Mouse (Mus musculus): ENCODE measurements around the gene Tmem120b. TPM values are rescaled to one million over a fixed set of nuclear protein-coding genes. Genes with fewer than 3 reads are reported as not detected.
A peak's percentile ranks its signal among the peaks of the same experiment; 100 is the strongest.

Tmem120b gene
- total and polyA plus RNA-seq, 3 experiments = 4.8 to 8.0 (median 6.2) TPM

GRCm38 (mm10) chr5:123137044-123137909, 69.1 kb downstream of the Tmem120b start:
- Histone ChIP-seq H3K36me3 (replicated peaks in 1 of 2; ENCODE audit: control insufficient read depth in 1 of 2, insufficient read depth in 1 of 2, low read length in 1 of 2) (peaks cover 25 to 51% of the 10 kb centered on the region in 2 experiments), H3K9me3 (replicated peaks; ENCODE audit: low read length) (no peaks in the 10 kb centered on the region), H3K4me2 (ENCODE audit: insufficient read depth, low read depth, poor library complexity, severe bottlenecking) (peak overlapping the region; percentile 92), H3K27me3 (replicated peaks) (no peaks in the 10 kb centered on the region), H3K4me1 (ENCODE audit: control insufficient read depth in 1 of 2, insufficient read depth in 2 of 2) (peaks cover 10 to 53% of the 10 kb centered on the region in 2 experiments), H3K9ac (ENCODE audit: insufficient read depth, low read depth) (peak overlapping the region; percentile 100), H3K79me2 (replicated peaks; ENCODE audit: control insufficient read depth, extremely low read depth, insufficient read depth, poor library complexity, severe bottlenecking) (peaks cover 36% of the 10 kb centered on the region), H3K27ac (ENCODE audit: insufficient read depth, low read depth) (peak overlapping the region; percentile 99), H3K4me3 (replicated peaks in 1 of 3; ENCODE audit: low read depth in 2 of 3, low read length in 2 of 3, poor library complexity in 1 of 3) (peak overlapping the region; percentile 30 to 86 (median 76))
- 0 out of 2 replicates have a peak, but pooled peaks have one; percentile 14 for TF ChIP-seq POLR2A (IDR thresholded peaks at IDR 0.05; ENCODE audit: low read depth, low read length)
- TF ChIP-seq MEF2A (IDR thresholded peaks at IDR 0.05; ENCODE audit: borderline replicate concordance, low read depth, low read length) = peak; percentile 70; the same call in 1 of the 2 replicates
- no peak for TF ChIP-seq JUND (conservative IDR thresholded peaks at IDR 0.05; ENCODE audit: low read depth, low read length)
- no peak for TF ChIP-seq USF1 (IDR thresholded peaks at IDR 0.05; ENCODE audit: low read depth, low read length)
- TF ChIP-seq IRF4 (IDR thresholded peaks at IDR 0.05; ENCODE audit: low read depth, low read length) = peak; percentile 33; the same call in 1 of the 2 replicates
- no peak for TF ChIP-seq TCF12 (IDR thresholded peaks at IDR 0.05; ENCODE audit: low read depth, low read length)
- TF ChIP-seq BHLHE40 (IDR thresholded peaks at IDR 0.05; ENCODE audit: low read depth, low read length) = no peak
- TF ChIP-seq TBP (conservative IDR thresholded peaks at IDR 0.05; ENCODE audit: low read depth, low read length) = no peak
- no peak for TF ChIP-seq EP300 (IDR thresholded peaks at IDR 0.05; ENCODE audit: low read length)
- TF ChIP-seq CHD1 (IDR thresholded peaks at IDR 0.05; ENCODE audit: low read depth, low read length) = no peak
- 0 out of 2 replicates have a peak, but pooled peaks have one; percentile 13 for TF ChIP-seq MYC (IDR thresholded peaks at IDR 0.05; ENCODE audit: low read depth, low read length)
- TF ChIP-seq GABPA (IDR thresholded peaks at IDR 0.05; ENCODE audit: insufficient replicate concordance, low read depth, low read length) = no peak
- no peak for TF ChIP-seq UBTF (IDR thresholded peaks at IDR 0.05; ENCODE audit: low read depth, low read length)
- no peak for TF ChIP-seq ZC3H11A (IDR thresholded peaks at IDR 0.05; ENCODE audit: low read depth, low read length)
- TF ChIP-seq MAFK (IDR thresholded peaks at IDR 0.05; ENCODE audit: insufficient replicate concordance, low read length) = peak; percentile 25; the same call in 1 of the 2 replicates
- no peak for TF ChIP-seq JUN (IDR thresholded peaks at IDR 0.05; ENCODE audit: insufficient read depth, low read depth, low read length)
- no peak for TF ChIP-seq PAX5 (IDR thresholded peaks at IDR 0.05; ENCODE audit: low read length)
- no peak for TF ChIP-seq HCFC1 (IDR thresholded peaks at IDR 0.05; ENCODE audit: low read depth, low read length)
- TF ChIP-seq ZMIZ1 (IDR thresholded peaks at IDR 0.05; ENCODE audit: low read depth, low read length) = no peak
- TF ChIP-seq CTCF (conservative IDR thresholded peaks at IDR 0.05 in 1 of 2, IDR thresholded peaks at IDR 0.05 in 1 of 2; ENCODE audit: low read depth in 2 of 2, low read length in 2 of 2) = no peak
- peak; percentile 70; the same call in 1 of the 2 replicates for TF ChIP-seq MXI1 (IDR thresholded peaks at IDR 0.05; ENCODE audit: low read depth, low read length)
- no peak for TF ChIP-seq RCOR1 (conservative IDR thresholded peaks at IDR 0.05; ENCODE audit: low read depth, low read length)
- no peak for TF ChIP-seq ELF1 (IDR thresholded peaks at IDR 0.05; ENCODE audit: low read depth, low read length)
- TF ChIP-seq ZKSCAN1 (IDR thresholded peaks at IDR 0.05; ENCODE audit: borderline replicate concordance, low read depth, low read length) = no peak
- no peak for TF ChIP-seq MAX (IDR thresholded peaks at IDR 0.05; ENCODE audit: low read length)
- no peak for TF ChIP-seq SMC3 (IDR thresholded peaks at IDR 0.05; ENCODE audit: low read depth, low read length)
- no peak for TF ChIP-seq ZNF384 (IDR thresholded peaks at IDR 0.05; ENCODE audit: low read depth, low read length)
- no peak for TF ChIP-seq KAT2A (IDR thresholded peaks at IDR 0.05; ENCODE audit: insufficient replicate concordance, low read length)
- TF ChIP-seq ETS1 (conservative IDR thresholded peaks at IDR 0.05; ENCODE audit: low read depth, low read length) = peak; percentile 35; the same call in 1 of the 2 replicates
- no peak for TF ChIP-seq POLR2AphosphoS2 (IDR thresholded peaks at IDR 0.05; ENCODE audit: low read depth, low read length)
- TF ChIP-seq E2F4 (IDR thresholded peaks at IDR 0.05; ENCODE audit: insufficient replicate concordance, low read depth, low read length) = no peak
- no peak for TF ChIP-seq USF2 (conservative IDR thresholded peaks at IDR 0.05; ENCODE audit: low read depth, low read length)
- TF ChIP-seq MAZ (IDR thresholded peaks at IDR 0.05; ENCODE audit: low read depth, low read length) = no peak
- TF ChIP-seq SIN3A (IDR thresholded peaks at IDR 0.05; ENCODE audit: low read length) = peak; percentile 78
- 0 out of 2 replicates have a peak, but pooled peaks have one; percentile 19 for TF ChIP-seq NELFE (IDR thresholded peaks at IDR 0.05; ENCODE audit: low read depth, low read length)
- peak; percentile 83 for TF ChIP-seq CHD2 (IDR thresholded peaks at IDR 0.05; ENCODE audit: low read length)
- no peak for TF ChIP-seq RAD21 (IDR thresholded peaks at IDR 0.05; ENCODE audit: low read depth, low read length)
- no peak for TF ChIP-seq NRF1 (IDR thresholded peaks at IDR 0.05; ENCODE audit: low read depth, low read length)
- dilution Hi-C loops (cut with MboI; ENCODE audit: extremely low pct_ligation_motif_present, extremely low pct_unique_long_range_greater_than_20kb, low sequenced_read_pairs) (no loop called here), in situ Hi-C loops (cut with MboI; ENCODE audit: low pct_ligation_motif_present, low pct_unique_long_range_greater_than_20kb, low sequenced_read_pairs) (no loop called here)
- DNase-seq (ENCODE audit: extremely low read depth) = peak; percentile 72

All from CH12.LX (cell line).